Mouse (Mus musculus): ENCODE data around the gene St6galnac5. TPM values are rescaled to one million over a fixed set of nuclear protein-coding genes. Genes with fewer than 3 reads are reported as not detected.

St6galnac5 gene
- polyA plus RNA-seq, 1 experiment: not detected

DNA sequence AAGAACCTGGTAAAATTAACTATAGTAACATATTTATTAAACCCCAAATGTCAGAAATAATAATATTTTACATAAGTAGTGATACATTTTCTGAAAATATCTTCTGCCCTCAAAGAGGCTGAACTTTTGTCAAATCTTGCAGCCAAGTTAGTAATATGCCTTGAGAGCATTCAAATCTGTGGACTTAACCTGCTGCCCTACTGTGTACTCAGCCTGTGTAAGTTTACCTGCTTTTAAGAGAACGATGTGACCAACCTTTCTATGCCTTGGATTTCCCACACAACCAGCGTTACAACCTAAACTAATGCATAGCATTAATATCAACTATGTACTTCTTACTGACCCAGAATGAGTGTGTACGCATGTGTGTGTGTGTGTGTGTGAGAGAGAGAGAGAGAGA, 48.3 kb downstream of the St6galnac5 start:
- no peak overlapping the region for H3K4me3 ChIP-seq (ENCODE audit: low read depth, low read length)
- H3K9ac ChIP-seq (ENCODE audit: low read depth, poor library complexity, severe bottlenecking): no peak overlapping the region
- TF ChIP-seq EP300 (IDR thresholded peaks at IDR 0.05; ENCODE audit: insufficient read depth, low read depth, low read length): no peak
- TF ChIP-seq CTCF (IDR thresholded peaks at IDR 0.05; ENCODE audit: low read depth, low read length): no peak
- TF ChIP-seq POLR2A (IDR thresholded peaks at IDR 0.05; ENCODE audit: insufficient read depth, low read length): no peak
- no peaks in the 10 kb centered on the region for H3K36me3 ChIP-seq (ENCODE audit: control insufficient read depth, insufficient read depth, low read length, poor library complexity, severe bottlenecking)
- H3K27ac ChIP-seq (ENCODE audit: insufficient read depth, low read length): no peak overlapping the region
- H3K27me3 ChIP-seq (ENCODE audit: control insufficient read depth, insufficient read depth, low read length, poor library complexity, severe bottlenecking): no peaks in the 10 kb centered on the region
- H3K4me1 ChIP-seq (ENCODE audit: control insufficient read depth, insufficient read depth, low read length): no peaks in the 10 kb centered on the region
- no peaks in the 10 kb centered on the region for H3K9me3 ChIP-seq (replicated peaks; ENCODE audit: control insufficient read depth, insufficient read depth, low read length, poor library complexity, severe bottlenecking)

DNA sequence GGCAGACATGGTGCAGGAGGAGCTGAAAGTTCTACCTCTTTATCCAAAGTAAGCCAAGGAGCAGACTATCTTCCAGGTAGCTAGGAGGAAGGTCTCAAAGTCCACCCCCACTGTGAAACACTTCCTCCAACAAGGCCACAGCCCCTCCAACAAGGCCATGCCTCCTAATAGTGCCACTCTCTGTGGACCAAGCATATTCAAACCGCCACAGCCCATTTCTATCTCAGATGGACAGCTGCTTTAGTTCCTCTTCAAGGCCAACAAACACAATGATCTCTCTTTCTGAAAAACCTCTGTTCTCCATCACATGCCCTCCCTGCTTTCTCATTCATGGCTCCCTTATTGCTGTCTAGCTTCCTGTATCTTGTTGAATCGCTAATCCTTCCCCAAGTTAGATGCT, 49.5 kb downstream of the St6galnac5 start:
- TF ChIP-seq CTCF (IDR thresholded peaks at IDR 0.05; ENCODE audit: low read depth, low read length) (no peak), EP300 (IDR thresholded peaks at IDR 0.05; ENCODE audit: insufficient read depth, low read depth, low read length) (no peak), POLR2A (IDR thresholded peaks at IDR 0.05; ENCODE audit: insufficient read depth, low read length) (no peak)
- Histone ChIP-seq H3K9me3 (replicated peaks; ENCODE audit: control insufficient read depth, insufficient read depth, low read length, poor library complexity, severe bottlenecking) (no peaks in the 10 kb centered on the region), H3K9ac (ENCODE audit: low read depth, poor library complexity, severe bottlenecking) (no peak overlapping the region), H3K4me1 (ENCODE audit: control insufficient read depth, insufficient read depth, low read length) (peaks cover 3% of the 10 kb centered on the region), H3K27me3 (ENCODE audit: control insufficient read depth, insufficient read depth, low read length, poor library complexity, severe bottlenecking) (no peaks in the 10 kb centered on the region), H3K36me3 (ENCODE audit: control insufficient read depth, insufficient read depth, low read length, poor library complexity, severe bottlenecking) (no peaks in the 10 kb centered on the region), H3K27ac (ENCODE audit: insufficient read depth, low read length) (no peak overlapping the region), H3K4me3 (ENCODE audit: low read depth, low read length) (no peak overlapping the region)

DNA sequence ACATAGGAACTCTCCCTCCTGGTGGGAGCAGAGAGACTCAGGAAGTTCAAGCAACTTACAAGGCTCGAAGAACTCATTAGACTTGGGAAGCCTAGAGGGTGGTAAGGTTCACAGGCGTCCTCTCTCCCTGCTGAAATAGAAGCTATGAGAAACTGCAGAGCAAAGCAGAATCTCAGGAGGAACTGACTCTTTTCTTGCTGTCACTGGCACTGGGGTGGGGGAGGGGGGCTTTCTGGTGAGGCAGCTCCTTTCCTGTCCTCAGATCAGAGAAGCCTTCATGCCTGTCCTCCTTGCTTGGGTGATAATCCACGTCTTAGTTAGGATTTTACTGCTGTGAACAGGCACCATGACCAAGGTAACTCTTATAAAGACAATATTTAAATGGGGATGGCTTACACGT, 50.0 kb downstream of the St6galnac5 start:
- Histone ChIP-seq H3K4me1 (ENCODE audit: control insufficient read depth, insufficient read depth, low read length) (peaks cover 3% of the 10 kb centered on the region), H3K27me3 (ENCODE audit: control insufficient read depth, insufficient read depth, low read length, poor library complexity, severe bottlenecking) (no peaks in the 10 kb centered on the region), H3K27ac (ENCODE audit: insufficient read depth, low read length) (no peak overlapping the region)

DNA sequence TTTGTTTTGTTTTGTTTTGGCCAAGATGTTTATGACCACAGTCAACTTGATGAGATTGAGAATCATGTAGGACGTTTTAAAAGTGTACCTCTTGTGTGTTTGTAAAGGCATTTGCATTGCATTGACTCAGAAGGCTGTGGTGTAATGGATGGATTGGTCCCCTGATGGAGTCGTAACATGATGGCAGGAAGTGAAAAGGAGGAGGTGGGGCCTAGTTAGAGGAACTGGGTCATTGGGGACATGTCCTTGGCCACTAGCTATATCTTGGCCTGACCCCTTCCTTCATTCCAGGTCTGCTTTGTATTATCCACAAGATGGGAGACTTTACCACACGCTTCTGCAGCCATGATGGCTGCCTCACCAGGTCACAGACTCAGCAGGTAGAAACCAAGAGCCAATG, 50.7 kb downstream of the St6galnac5 start:
- no peaks in the 10 kb centered on the region for H3K36me3 ChIP-seq (ENCODE audit: control insufficient read depth, insufficient read depth, low read length, poor library complexity, severe bottlenecking)
- no peak overlapping the region for H3K4me3 ChIP-seq (ENCODE audit: low read depth, low read length)
- no peak for TF ChIP-seq POLR2A (IDR thresholded peaks at IDR 0.05; ENCODE audit: insufficient read depth, low read length)
- no peak for TF ChIP-seq EP300 (IDR thresholded peaks at IDR 0.05; ENCODE audit: insufficient read depth, low read depth, low read length)
- no peak for TF ChIP-seq CTCF (IDR thresholded peaks at IDR 0.05; ENCODE audit: low read depth, low read length)
- peaks cover 3% of the 10 kb centered on the region for H3K4me1 ChIP-seq (ENCODE audit: control insufficient read depth, insufficient read depth, low read length)
- H3K9me3 ChIP-seq (replicated peaks; ENCODE audit: control insufficient read depth, insufficient read depth, low read length, poor library complexity, severe bottlenecking): no peaks in the 10 kb centered on the region
- no peak overlapping the region for H3K9ac ChIP-seq (ENCODE audit: low read depth, poor library complexity, severe bottlenecking)
- no peak overlapping the region for H3K27ac ChIP-seq (ENCODE audit: insufficient read depth, low read length)
- no peaks in the 10 kb centered on the region for H3K27me3 ChIP-seq (ENCODE audit: control insufficient read depth, insufficient read depth, low read length, poor library complexity, severe bottlenecking)

More for the DNA sequence above, 50.0 kb downstream of the St6galnac5 start:
- TF ChIP-seq POLR2A (IDR thresholded peaks at IDR 0.05; ENCODE audit: insufficient read depth, low read length): no peak
- no peak for TF ChIP-seq EP300 (IDR thresholded peaks at IDR 0.05; ENCODE audit: insufficient read depth, low read depth, low read length)
- TF ChIP-seq CTCF (IDR thresholded peaks at IDR 0.05; ENCODE audit: low read depth, low read length): no peak
- Histone ChIP-seq H3K9me3 (replicated peaks; ENCODE audit: control insufficient read depth, insufficient read depth, low read length, poor library complexity, severe bottlenecking) (no peaks in the 10 kb centered on the region), H3K36me3 (ENCODE audit: control insufficient read depth, insufficient read depth, low read length, poor library complexity, severe bottlenecking) (no peaks in the 10 kb centered on the region), H3K9ac (ENCODE audit: low read depth, poor library complexity, severe bottlenecking) (no peak overlapping the region), H3K4me3 (ENCODE audit: low read depth, low read length) (no peak overlapping the region)

DNA sequence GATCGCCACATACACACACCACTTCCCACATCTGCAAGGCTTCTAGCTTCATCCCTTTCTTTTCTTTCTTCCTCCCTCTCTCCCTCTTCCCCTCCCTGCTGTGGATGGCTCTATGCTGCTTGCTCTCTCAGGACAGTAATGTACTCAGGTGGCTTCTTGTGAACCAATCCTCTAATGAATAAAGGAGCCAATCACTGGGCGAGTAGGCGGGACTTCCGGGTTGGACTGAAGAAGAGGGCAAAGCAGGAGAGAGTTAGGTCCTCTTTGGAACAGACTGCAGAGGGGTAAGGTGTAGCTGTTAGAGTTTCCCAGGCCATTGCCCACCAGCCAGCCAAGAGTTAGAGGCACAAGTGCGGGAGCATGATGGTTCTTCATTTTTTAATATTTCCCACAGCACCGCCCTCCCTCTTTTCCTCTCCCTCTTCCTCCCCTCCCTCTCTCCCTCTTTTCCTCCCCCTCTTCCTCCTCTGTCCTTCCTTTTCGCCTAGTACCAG, 52.2 kb downstream of the St6galnac5 start:
- peaks cover 3% of the 10 kb centered on the region for H3K4me1 ChIP-seq (ENCODE audit: control insufficient read depth, insufficient read depth, low read length)
- 0 out of 2 replicates have a peak overlapping the region, but pooled peaks have one; percentile 22 for H3K9ac ChIP-seq (ENCODE audit: low read depth, poor library complexity, severe bottlenecking)
- H3K36me3 ChIP-seq (ENCODE audit: control insufficient read depth, insufficient read depth, low read length, poor library complexity, severe bottlenecking): no peaks in the 10 kb centered on the region
- H3K27ac ChIP-seq (ENCODE audit: insufficient read depth, low read length): peak overlapping the region; percentile 81
- no peaks in the 10 kb centered on the region for H3K27me3 ChIP-seq (ENCODE audit: control insufficient read depth, insufficient read depth, low read length, poor library complexity, severe bottlenecking)
- H3K4me3 ChIP-seq (ENCODE audit: low read depth, low read length): peak overlapping the region; percentile 70
- TF ChIP-seq EP300 (IDR thresholded peaks at IDR 0.05; ENCODE audit: insufficient read depth, low read depth, low read length): no peak
- TF ChIP-seq POLR2A (IDR thresholded peaks at IDR 0.05; ENCODE audit: insufficient read depth, low read length): peak; percentile 15
- no peaks in the 10 kb centered on the region for H3K9me3 ChIP-seq (replicated peaks; ENCODE audit: control insufficient read depth, insufficient read depth, low read length, poor library complexity, severe bottlenecking)

DNA sequence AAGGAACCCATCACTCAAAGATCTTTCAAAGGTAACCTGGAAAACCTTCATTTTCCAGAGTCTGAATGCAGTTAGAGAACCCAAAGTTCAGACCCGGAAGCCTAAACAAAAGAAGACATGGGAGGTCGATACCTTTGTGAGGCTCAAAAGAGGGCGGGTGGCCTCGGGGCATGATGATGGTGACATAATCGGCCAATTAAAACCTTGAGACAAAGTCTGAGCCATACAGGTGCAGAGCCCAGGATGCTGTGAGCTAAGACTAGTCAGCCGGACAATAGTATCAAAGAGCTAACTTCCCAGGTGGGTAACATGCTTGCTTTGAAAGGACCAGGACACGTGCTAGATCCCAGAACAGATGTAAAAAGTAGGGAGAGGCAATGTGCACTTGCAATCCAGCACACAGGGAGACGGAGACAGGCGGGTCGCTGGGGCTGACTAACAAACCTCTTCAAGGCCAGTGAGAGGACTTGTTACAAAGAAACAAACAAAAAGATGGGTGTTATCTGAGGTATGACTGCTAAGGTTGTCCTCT, 52.7 kb downstream of the St6galnac5 start:
- Histone ChIP-seq H3K27ac (ENCODE audit: insufficient read depth, low read length) (peak overlapping the region; percentile 81), H3K9me3 (replicated peaks; ENCODE audit: control insufficient read depth, insufficient read depth, low read length, poor library complexity, severe bottlenecking) (no peaks in the 10 kb centered on the region), H3K4me3 (ENCODE audit: low read depth, low read length) (peak overlapping the region; percentile 52), H3K36me3 (ENCODE audit: control insufficient read depth, insufficient read depth, low read length, poor library complexity, severe bottlenecking) (no peaks in the 10 kb centered on the region), H3K9ac (ENCODE audit: low read depth, poor library complexity, severe bottlenecking) (0 out of 2 replicates have a peak overlapping the region, but pooled peaks have one; percentile 22), H3K4me1 (ENCODE audit: control insufficient read depth, insufficient read depth, low read length) (peaks cover 3% of the 10 kb centered on the region), H3K27me3 (ENCODE audit: control insufficient read depth, insufficient read depth, low read length, poor library complexity, severe bottlenecking) (no peaks in the 10 kb centered on the region)
- TF ChIP-seq EP300 (IDR thresholded peaks at IDR 0.05; ENCODE audit: insufficient read depth, low read depth, low read length) (peak; percentile 66; the same call in 1 of the 2 replicates), CTCF (IDR thresholded peaks at IDR 0.05; ENCODE audit: low read depth, low read length) (no peak)

Measured in ES-Bruce4 (cell line).